Mouse (Mus musculus) regulatory T cell (primary cell): ENCODE measurements around the gene Ift57.

Source experiments
- in situ Hi-C: fragments of 300-600 bp; cut with MboI, MseI; formaldehyde crosslinking; loops from one replicate; pipeline ENCODE4 v1.15.1; 2025; ENCODE audit warnings: high pct_unique_total_duplicates

Gene Ift57

GRCm38 (mm10) chr16:49698620-49699525, at the start of gene Ift57:
Gene Ift57, plus strand, starts transcription at chr16:49699233.
- in situ Hi-C loops, result no loop called here

GRCm38 (mm10) chr16:49657182-49657581, 41.9 kb upstream of the Ift57 start:
- in situ Hi-C loops, result no loop called here

GRCm38 (mm10) chr16:49658029-49658428, 41.0 kb upstream of the Ift57 start:
- in situ Hi-C loops, result no loop called here

- in situ Hi-C loops, result no loop called here
Observed at GRCm38 (mm10) chr16:49659131-49659530, 39.9 kb upstream of the Ift57 start.

- in situ Hi-C loops, result no loop called here
Observed at GRCm38 (mm10) chr16:49660111-49660510, 38.9 kb upstream of the Ift57 start.

- in situ Hi-C loops, result no loop called here
Observed at GRCm38 (mm10) chr16:49662201-49662600, 36.8 kb upstream of the Ift57 start.

GRCm38 (mm10) chr16:49664677-49665076, 34.4 kb upstream of the Ift57 start:
- in situ Hi-C loops, result no loop called here

GRCm38 (mm10) chr16:49679666-49680065, 19.4 kb upstream of the Ift57 start:
- in situ Hi-C loops, result no loop called here

GRCm38 (mm10) chr16:49684961-49685360, 14.1 kb upstream of the Ift57 start:
- in situ Hi-C loops, result no loop called here

GRCm38 (mm10) chr16:49699821-49700220, 788 bp downstream of the Ift57 start:
- in situ Hi-C loops, result loop anchor here (5.0 kb wide), 1 partner anchor 152 kb away; no protein-coding TSS in a partner anchor

- in situ Hi-C loops, result no loop called here
Observed at GRCm38 (mm10) chr16:49708074-49708473, 9.0 kb downstream of the Ift57 start.

GRCm38 (mm10) chr16:49710188-49710587, 11.2 kb downstream of the Ift57 start:
- in situ Hi-C loops, result no loop called here

GRCm38 (mm10) chr16:49713302-49713701, 14.3 kb downstream of the Ift57 start:
- in situ Hi-C loops, result no loop called here

- in situ Hi-C loops, result no loop called here
Observed at GRCm38 (mm10) chr16:49720671-49721070, 21.6 kb downstream of the Ift57 start.

GRCm38 (mm10) chr16:49721678-49722077, 22.6 kb downstream of the Ift57 start:
- in situ Hi-C loops, result no loop called here

- in situ Hi-C loops, result no loop called here
Observed at GRCm38 (mm10) chr16:49723222-49723621, 24.2 kb downstream of the Ift57 start.

GRCm38 (mm10) chr16:49724232-49724631, 25.2 kb downstream of the Ift57 start:
- in situ Hi-C loops, result no loop called here

- in situ Hi-C loops, result no loop called here
Observed at GRCm38 (mm10) chr16:49724931-49725330, 25.9 kb downstream of the Ift57 start.

- in situ Hi-C loops, result no loop called here
Observed at GRCm38 (mm10) chr16:49725446-49725845, 26.4 kb downstream of the Ift57 start.

GRCm38 (mm10) chr16:49726216-49726615, 27.2 kb downstream of the Ift57 start:
- in situ Hi-C loops, result no loop called here

- in situ Hi-C loops, result no loop called here
Observed at GRCm38 (mm10) chr16:49726761-49727160, 27.7 kb downstream of the Ift57 start.

GRCm38 (mm10) chr16:49736536-49736935, 37.5 kb downstream of the Ift57 start:
- in situ Hi-C loops, result no loop called here

- in situ Hi-C loops, result no loop called here
Observed at GRCm38 (mm10) chr16:49747360-49747759, 48.3 kb downstream of the Ift57 start.
